Mouse (Mus musculus) midbrain, embryonic 15.5 days (tissue): ENCODE measurements around the gene Tmem164. TPM values are rescaled to one million over a fixed set of nuclear protein-coding genes. Genes with fewer than 3 reads are reported as not detected.

Experiments used
- microRNA counts: library from miRNA; unstranded; fragments of <30 nt; microRNA quantifications from one replicate; lab custom pipeline; 2016
- microRNA-seq: library from miRNA; unstranded; fragments of <30 nt; microRNA quantifications from one replicate; pipeline ENCODE4, GENCODE M21; 2016
- polyA plus RNA-seq: library from polyadenylated mRNA; unstranded; fragments of >200 nt; fragmentation: Nextera tagmentation; extraction: Ambion mirVana; gene quantifications from 2 replicates; pipeline ENCODE4 v1.2.1, GENCODE M21; 2015

The Tmem164 gene
- polyA plus RNA-seq, 1 experiment from 2014 or later, result 22.3 TPM

MicroRNA genes within 50 kb of the gene (microRNA counts, 519-probe panel; counts per million panel counts)
- microRNA mmu-miR-652 (lab: Ali Mortazavi, UCI), result 2,692 counts per million, percentile 57 among the panel's probes with 10 or more counts

Small RNA genes within 50 kb of the gene (microRNA-seq; reads per million reads assigned to microRNA genes)
- 4,727 reads per million, percentile 92 among the genes with 10 or more reads in this experiment for gene Mir652
